Mouse (Mus musculus) layer of hippocampus, adult 8-10 months (tissue): ENCODE measurements around the gene Rrp8. TPM values are rescaled to one million over a fixed set of nuclear protein-coding genes. Genes with fewer than 3 reads are reported as not detected.
A peak's percentile ranks its signal among the peaks of the same experiment; 100 is the strongest.

Source experiments
- DNase-seq, 2 experiments: peaks; one replicate each; pipeline ENCODE4 v3.0.0; 2022; ENCODE audit warnings: low spot score in 2 of 2
- total RNA-seq, 4 experiments: library from RNA; stranded (reverse); gene quantifications; 2 replicates each; pipeline ENCODE4 v1.2.4; 2022

Rrp8 gene
- total RNA-seq: 10 to 100 TPM in 3 of 4 experiments, 1 to 10 TPM in 1; 9.6 to 13.0 (median 12.7) TPM

DNA sequence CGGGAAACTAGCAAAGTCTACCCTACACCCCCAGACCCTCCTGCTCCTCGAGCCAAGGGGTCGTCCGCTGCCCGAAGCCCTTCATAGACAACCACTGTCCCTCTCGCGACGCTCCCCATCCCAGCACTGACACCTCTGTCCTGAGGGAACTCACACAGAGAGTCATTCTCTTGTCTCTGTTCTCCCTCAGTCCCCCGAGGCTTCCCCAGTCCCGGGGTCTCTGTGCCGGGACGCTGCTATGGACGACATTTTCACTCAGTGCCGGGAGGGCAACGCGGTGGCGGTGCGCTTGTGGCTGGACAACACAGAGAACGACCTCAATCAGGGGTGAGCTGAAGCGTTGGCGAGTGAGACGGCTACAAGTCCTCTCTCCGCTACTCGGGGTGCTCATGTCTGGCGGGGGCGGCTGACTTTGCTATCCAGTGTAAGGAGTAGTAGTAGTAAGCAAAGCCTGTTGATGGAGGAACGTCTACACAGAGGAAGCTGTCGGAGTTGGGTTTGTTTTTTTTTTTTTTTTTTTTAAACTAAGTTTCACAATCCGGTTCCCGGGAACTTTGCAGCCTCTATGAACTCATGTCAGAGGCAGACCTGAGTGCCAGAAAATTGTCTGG lies at the start of gene Rrp8:
Gene Rrp8, minus strand, starts transcription at position 475 of the 611 bp plus-strand sequence.
- DNase-seq: no peak

DNA sequence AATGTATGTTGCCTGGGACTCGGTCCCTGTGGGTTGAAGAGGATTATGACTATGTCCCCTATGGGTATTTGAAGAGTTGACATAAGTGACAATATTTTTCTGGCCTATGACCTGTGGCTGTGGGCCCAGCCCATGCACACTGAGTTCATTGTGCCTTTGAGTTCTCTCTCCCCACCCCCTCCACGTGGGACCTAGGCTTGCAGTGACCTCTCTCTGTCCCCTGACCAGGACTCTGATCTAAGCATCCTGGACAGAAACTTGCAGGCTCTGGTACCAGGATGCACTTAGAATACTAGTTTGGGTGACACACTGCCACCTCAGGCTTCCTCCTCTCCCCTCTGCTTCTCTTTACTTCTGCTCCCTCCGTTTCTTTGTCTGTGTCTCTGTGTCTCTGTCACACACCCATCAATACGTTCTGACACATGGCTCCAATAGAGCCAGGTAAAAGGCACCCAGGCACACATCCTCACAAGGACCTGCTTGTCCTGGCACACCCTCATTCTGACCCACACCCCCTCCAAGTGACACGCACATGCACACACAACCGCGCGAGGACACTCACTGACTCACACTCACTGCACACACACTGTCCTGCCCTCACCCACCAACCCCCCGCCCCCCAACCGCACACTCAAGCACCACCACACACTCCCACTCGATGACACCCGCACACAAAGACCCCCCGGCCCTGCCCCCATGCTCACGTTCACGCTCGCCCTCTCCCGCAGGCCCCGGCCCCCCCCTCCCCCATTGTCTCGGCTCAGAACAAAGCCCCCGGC lies 49.5 kb upstream of the Rrp8 start:
- DNase-seq: no peak

DNA sequence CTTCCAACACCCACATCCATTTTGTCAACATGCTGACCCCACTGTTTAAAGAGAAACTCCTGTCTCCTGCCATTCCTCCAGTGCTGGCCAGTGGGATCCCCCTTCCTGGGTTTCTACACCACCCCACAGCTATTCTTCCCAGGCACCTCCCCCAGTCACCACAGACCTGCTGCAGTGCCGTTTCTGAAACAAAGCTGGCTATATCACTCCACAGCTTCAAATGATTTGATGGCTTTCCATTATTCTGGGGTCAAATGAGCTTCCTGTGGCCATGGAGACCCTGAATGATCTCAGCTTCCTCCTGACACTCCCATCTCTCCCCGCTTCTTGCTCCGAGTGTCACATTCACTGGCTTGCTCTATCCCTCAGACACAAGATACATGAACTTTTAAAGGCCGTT lies 47.4 kb upstream of the Rrp8 start:
- no peak for DNase-seq

- no peak for DNase-seq
These were observed 46.7 kb upstream of the Rrp8 start for GRCm38 (mm10) chr7:105783861-105784260.

GRCm38 (mm10) chr7:105778553-105779265 lies 41.5 kb upstream of the Rrp8 start:
- no peak for DNase-seq

DNA sequence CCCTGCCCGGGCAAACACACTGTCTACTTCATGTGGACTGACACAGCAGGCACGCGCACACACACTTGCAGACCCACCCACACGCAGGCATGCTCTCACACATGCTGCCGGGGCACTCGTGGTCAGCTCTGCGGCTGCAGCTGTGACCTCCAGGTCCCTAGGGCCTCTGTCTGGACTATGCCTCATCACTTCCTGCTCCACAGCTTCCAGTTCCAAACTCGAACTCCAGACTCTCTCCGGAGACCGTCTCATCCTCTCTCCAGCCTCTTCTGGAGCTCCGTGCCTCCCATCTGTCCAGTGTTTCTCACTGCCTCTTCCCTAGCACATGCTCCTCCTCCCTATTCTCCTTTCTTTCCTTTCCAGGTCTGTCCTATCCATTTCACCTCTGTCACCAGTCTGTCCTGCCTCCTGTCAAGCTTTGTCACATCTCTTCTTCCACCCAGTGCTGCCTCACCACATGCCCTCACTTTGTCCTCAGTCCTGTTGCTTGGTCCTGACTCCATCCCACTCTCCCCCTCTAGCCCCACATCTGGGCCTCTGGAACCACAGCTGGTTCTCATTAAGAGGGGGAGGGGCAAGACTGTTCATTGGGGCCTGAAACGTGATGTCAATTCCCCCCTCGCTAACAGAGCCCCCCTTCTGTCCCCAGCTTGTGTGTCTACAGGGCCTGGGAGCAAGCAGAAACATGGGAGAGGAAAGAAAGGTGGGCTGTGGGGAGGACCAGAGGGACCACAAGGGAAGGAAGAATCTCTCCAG lies 40.8 kb upstream of the Rrp8 start:
- DNase-seq: no peak

DNA sequence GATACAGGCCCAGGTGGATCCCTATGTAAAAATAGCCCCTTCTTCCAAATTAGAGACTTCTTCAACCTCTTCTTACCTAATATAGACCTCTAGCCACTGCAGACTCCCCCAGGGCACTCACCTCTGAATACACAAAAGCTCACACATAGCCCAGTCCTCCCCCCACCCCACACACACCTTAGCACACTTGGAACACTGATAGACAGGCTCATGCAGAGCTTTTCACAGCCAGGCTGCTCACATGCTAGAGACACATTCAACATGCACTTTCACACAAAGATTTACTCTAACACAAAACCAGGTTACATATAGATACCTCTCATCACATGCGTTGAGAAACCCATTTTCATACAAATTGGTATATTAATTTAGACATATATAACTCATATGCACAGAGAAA lies 40.1 kb upstream of the Rrp8 start:
- no peak for DNase-seq

DNA sequence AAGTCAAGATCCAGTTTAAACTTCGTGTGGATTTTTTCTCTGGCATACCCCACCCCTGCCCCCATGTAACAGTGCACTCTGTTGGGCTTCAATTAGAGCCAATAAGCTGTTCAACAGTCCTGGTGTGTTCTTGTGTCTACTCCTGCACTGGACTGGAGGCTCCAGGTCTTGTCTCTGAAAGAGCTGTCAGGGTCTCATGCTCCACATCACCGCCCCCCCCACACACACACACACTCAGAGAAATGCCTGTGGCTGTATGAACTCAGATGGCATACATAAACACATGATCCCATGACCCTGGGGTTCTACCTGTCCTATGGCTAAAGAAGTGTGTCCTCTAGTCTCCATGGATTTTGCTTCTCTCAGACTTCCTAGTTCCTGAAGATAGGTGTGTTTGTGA lies 38.8 kb upstream of the Rrp8 start:
- no peak for DNase-seq

DNA sequence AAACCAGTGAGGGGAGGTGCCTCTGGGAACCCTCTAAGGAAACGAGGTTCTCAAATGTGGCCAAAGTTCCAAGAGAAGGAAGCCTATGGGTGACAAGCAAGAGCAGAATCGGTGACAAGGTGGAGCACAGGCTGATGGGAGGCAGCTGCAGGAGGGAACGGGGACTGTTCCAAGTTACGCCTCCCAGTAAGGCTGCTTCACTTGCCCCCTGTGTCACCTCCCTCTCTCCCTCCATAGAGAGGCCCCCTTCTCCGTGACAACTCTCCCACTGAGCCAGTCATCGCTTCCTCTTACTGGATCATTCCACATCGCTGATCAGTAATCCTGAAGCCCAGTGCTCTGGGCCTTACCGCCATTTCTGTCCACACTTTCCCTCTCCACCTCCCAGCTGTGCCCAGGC lies 37.5 kb upstream of the Rrp8 start:
- no peak for DNase-seq

DNA sequence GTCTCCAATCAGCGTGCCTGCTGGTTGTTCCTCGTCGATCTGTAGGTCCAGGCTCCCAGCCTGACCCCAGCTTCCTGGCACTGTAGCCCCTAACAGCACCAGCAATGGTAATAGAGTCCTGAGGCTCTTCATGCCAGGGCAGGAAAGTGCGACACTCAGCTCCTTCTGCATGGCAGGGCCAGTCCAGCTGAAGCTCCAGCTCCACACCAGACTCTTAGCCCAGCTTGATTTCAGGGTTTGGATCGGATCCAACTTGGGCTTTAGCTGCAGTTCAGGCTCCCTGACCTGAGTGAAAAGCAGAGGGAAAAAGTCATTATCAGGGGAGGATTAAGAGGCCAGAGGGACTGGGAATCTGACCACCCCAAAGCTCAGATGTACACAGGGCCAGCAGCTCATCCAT lies 35.9 kb upstream of the Rrp8 start:
- DNase-seq: no peak

- no peak for DNase-seq
These were observed 35.1 kb upstream of the Rrp8 start for GRCm38 (mm10) chr7:105772331-105772730.

- no peak for DNase-seq
These were observed 32.8 kb upstream of the Rrp8 start for GRCm38 (mm10) chr7:105769959-105770358.

- no peak for DNase-seq
These were observed 30.6 kb upstream of the Rrp8 start for GRCm38 (mm10) chr7:105767729-105768165.

- DNase-seq: no peak
These were observed 27.1 kb upstream of the Rrp8 start for GRCm38 (mm10) chr7:105764331-105764730.

DNA sequence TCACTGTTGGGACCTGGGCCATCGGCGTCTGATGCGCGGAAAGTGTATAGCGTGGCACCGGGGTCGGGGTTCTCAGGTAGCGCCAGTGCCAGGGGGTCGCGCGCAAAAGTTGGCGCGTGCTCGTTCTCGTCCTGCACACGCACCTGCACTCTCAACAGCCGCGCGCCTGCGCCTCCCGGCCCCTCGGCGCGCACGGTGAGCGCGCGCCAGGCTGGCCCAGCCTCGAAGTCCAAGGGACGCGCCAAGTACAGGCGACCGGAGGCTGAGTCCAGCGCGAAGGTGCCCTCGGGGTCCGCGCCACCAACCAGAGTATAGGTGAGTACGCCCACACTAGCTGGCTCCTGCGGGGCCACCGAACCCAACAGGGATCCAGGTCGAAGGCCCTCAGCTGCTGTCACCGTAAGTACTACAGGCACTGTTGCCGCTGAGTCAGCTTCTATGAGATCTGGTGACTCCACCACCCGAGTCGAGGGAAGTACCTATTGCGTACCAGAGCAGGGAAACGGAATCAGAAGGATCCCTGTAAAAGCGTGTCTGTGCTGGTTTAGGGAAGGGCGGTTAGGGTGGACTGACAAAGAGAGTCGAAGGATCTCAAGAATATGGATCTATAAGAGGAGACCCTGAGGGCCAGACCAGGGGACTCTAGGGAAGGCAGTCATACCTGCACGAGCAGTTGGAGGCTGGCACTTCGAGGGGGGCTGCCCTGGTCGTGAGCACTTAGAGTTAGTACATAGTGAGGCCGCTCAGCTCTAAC lies 25.5 kb upstream of the Rrp8 start:
- no peak for DNase-seq

GRCm38 (mm10) chr7:105761813-105762484 lies 24.8 kb upstream of the Rrp8 start:
- no peak for DNase-seq

- no peak for DNase-seq
These were observed 16.1 kb upstream of the Rrp8 start for GRCm38 (mm10) chr7:105753281-105753680.

DNA sequence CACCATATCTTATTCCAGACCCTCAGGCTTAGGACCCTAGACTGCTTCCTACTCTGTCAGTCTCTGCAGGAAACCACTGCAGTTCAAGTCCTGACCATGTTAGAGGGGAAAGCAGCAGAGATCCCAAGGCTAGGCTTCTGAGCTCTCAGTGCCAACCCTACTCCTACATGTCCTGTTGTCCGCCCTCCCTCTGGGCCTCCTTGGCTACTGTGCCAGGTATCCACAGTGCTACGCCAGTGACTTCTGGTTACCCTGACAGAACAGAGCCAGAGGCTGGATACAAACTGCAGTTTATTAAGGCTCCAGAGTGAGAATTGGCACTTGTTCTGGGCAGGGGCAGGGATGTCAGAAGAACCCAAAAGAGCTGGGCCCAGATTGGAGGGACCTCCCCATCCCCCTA lies 15.5 kb upstream of the Rrp8 start:
- DNase-seq: no peak

GRCm38 (mm10) chr7:105751491-105752433 lies 14.6 kb upstream of the Rrp8 start, which contains the start of gene Tpp1:
Tpp1 (minus strand) TSS chr7:105752235.
- peak; percentile 95 to 96 for DNase-seq
